Mouse (Mus musculus): ENCODE data around the gene Thap4. TPM values are rescaled to one million over a fixed set of nuclear protein-coding genes. Genes with fewer than 3 reads are reported as not detected.

Thap4 gene
- total RNA-seq, 2 experiments from 2014 or later = 6.1 to 15.0 TPM

DNA sequence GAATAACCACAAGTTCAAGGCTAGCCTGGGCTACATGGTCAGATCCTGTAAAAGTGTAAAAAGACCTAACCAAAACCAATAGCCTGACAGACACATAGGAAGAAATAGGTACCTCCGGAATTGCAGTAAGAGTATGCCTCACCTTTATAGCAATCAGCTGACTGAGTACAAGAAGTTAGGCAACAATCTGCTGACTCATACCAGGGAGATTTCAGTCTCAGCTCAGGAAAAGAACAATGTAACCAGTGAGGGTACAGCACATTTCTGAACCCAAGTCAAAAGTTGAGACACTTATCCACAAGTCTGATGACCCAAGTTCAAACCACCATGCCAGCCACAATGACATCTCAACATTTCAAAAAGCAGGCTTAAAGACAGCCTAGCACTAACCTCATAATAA, 6.1 kb downstream of the Thap4 start:
- ATAC-seq (replicated peaks; ENCODE audit: low FRiP score, poor library complexity, severe bottlenecking) = no peak

- no peak for ATAC-seq (replicated peaks; ENCODE audit: low FRiP score, poor library complexity, severe bottlenecking)
These were observed 8.5 kb downstream of the Thap4 start for GRCm38 (mm10) chr1:93746179-93746578.

DNA sequence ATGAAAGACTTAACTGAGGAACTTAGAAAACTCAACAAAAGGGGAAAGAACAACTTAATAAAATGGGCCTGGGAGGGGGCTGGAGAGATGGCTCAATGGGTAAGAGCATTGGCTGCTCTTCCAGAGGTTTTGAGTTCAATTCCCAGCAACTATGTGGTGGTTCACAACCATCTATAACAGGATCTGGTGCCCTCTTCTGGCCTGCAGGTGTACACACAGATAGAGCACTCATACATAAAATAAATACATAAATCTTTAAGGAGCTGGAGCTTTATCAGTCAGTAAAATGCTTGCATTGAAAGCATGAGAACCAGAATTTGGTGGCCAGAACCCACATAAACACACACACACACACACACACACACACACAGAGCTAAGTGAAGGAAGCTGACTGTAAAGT, 11.8 kb downstream of the Thap4 start:
- no peak for ATAC-seq (replicated peaks; ENCODE audit: low FRiP score, poor library complexity, severe bottlenecking)

- no peak for ATAC-seq (replicated peaks; ENCODE audit: low FRiP score, poor library complexity, severe bottlenecking)
These were observed 12.7 kb downstream of the Thap4 start for GRCm38 (mm10) chr1:93741987-93742386.

GRCm38 (mm10) chr1:93740671-93741070, 14.0 kb downstream of the Thap4 start:
- no peak for ATAC-seq (replicated peaks; ENCODE audit: low FRiP score, poor library complexity, severe bottlenecking)

DNA sequence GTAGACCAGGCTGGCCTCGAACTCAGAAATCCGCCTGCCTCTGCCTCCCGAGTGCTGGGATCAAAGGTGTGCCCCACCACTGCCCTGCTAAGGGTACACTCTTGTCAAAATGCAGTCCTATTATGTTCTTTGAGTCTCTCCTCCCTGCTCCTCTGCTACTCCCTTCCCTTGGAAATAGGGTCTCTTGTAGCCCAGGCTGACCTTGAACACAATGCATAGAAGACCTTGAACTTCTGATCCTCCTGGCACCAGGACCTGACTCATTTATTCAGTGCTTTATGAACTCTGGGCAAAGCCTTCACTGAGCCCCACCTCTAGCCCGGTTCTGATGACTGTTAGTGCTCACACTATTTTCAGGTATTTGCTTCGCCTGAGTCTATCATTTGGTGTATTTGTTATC, 17.0 kb downstream of the Thap4 start:
- no peak for ATAC-seq (replicated peaks; ENCODE audit: low FRiP score, poor library complexity, severe bottlenecking)

DNA sequence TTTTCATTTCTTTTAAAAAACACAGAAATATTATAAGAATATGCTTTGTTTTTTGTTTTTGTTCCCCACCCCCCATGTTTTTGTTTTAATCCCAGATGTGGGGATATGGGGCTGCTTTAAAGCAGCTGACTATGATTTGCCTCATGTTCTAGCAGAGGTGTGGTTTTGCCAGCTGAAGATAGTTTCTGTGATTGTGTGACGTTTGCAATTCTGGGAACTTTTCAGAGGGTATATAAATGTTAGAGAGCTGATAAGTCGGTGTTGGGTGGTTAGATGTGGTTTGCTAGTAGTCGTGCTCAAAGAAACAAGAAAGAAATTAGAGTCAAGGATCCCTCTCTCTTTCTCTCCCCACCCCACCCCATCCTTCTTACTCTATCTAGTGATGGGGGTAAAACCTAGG, 18.8 kb downstream of the Thap4 start:
- ATAC-seq (replicated peaks; ENCODE audit: low FRiP score, poor library complexity, severe bottlenecking) = no peak

DNA sequence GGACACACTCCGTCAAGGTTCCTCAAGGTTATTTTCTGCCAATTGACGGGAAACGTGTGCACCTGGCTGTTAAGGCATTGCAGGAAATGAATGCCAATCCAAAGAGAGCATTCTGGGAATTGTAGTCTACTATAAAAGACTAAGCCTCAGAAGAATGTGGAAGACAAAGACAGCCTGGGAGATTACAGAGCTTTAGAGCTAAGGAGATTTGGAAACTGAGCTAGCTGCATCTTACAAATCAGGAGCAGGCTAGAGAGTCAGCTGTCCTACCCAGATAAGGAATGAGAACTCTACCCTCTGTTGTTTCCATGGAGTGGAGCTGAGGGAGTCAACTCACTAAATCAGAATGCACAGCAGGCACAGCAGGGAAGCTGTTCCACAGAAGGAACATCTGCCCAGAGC, 22.8 kb downstream of the Thap4 start:
- no peak for ATAC-seq (replicated peaks; ENCODE audit: low FRiP score, poor library complexity, severe bottlenecking)

- ATAC-seq (replicated peaks; ENCODE audit: low FRiP score, poor library complexity, severe bottlenecking) = no peak
These were observed 23.6 kb downstream of the Thap4 start for GRCm38 (mm10) chr1:93731103-93731502.

DNA sequence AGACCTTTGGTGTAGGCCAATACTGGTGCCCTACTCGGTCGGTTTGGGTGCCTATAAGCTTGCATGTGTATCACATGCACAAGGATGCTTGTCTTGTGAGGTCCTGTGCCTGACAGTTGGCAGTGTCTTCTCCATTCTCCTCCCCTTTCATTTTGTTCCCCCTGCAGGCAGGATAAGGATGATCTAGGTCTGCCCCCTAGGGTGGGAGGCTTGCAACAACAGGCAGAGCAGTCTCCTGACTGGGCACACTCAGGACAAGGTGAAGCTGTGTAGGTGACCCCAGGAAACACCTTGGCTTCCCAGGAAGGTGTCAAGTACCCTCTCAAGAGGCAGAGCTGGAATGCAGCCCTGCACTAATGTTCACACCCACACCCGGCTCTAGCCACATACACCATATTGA, 27.7 kb downstream of the Thap4 start:
- peak; percentile 73 for ATAC-seq (replicated peaks; ENCODE audit: low FRiP score, poor library complexity, severe bottlenecking)

- no peak for ATAC-seq (replicated peaks; ENCODE audit: low FRiP score, poor library complexity, severe bottlenecking)
These were observed 28.5 kb downstream of the Thap4 start for GRCm38 (mm10) chr1:93726116-93726515.

GRCm38 (mm10) chr1:93725665-93726064, 29.0 kb downstream of the Thap4 start:
- ATAC-seq (replicated peaks; ENCODE audit: low FRiP score, poor library complexity, severe bottlenecking) = no peak

DNA sequence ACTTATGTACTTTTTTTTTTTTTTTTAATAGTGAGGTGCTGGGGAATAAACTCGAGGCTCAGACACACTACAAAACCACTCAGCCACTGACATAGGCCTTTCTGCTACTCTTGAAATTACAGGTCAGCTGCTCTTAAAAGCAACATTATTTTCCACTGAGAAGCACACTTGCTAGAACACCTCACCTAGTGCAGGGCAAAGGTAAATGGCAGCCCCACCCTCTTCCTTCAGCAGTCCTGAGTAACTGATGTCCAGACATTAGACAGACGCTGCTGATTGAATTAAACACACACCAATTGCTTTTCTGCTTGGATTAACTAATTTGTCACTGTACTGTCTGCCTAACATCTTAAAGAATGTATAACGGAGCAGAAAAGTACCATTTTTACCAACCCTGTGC, 30.0 kb downstream of the Thap4 start:
- no peak for ATAC-seq (replicated peaks; ENCODE audit: low FRiP score, poor library complexity, severe bottlenecking)

- ATAC-seq (replicated peaks; ENCODE audit: low FRiP score, poor library complexity, severe bottlenecking) = no peak
These were observed 33.1 kb downstream of the Thap4 start for GRCm38 (mm10) chr1:93721557-93721956.

GRCm38 (mm10) chr1:93716166-93716565, 38.5 kb downstream of the Thap4 start:
- no peak for ATAC-seq (replicated peaks; ENCODE audit: low FRiP score, poor library complexity, severe bottlenecking)

GRCm38 (mm10) chr1:93705389-93705788, 49.3 kb downstream of the Thap4 start:
- ATAC-seq (replicated peaks; ENCODE audit: low FRiP score, poor library complexity, severe bottlenecking) = no peak

DNA sequence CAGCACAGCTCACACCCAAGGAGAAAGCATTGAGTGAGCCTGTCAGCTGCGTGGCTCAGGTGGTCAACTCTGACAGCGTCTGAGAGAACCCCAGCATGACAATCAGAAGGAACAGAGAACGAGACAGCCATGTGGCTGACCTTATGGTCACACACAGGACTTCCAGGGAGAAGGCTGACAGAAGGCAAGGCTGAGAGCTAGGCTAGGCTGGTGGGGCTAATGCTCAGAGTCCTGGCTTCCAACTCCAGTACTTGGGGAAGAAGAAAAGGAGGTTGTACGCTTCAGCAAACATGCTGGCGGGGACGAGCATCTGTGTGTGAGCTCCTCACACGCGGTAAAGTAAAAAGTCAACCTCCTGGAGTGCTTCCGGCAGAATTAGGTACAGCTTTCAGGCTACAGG, 50.3 kb downstream of the Thap4 start:
- ATAC-seq (replicated peaks; ENCODE audit: low FRiP score, poor library complexity, severe bottlenecking) = no peak

- ATAC-seq (replicated peaks; ENCODE audit: low FRiP score, poor library complexity, severe bottlenecking) = no peak
These were observed 51.1 kb downstream of the Thap4 start for GRCm38 (mm10) chr1:93703472-93704048.

GRCm38 (mm10) chr1:93702106-93702505, 52.6 kb downstream of the Thap4 start:
- ATAC-seq (replicated peaks; ENCODE audit: low FRiP score, poor library complexity, severe bottlenecking) = no peak

GRCm38 (mm10) chr1:93699159-93699558, 55.5 kb downstream of the Thap4 start:
- no peak for ATAC-seq (replicated peaks; ENCODE audit: low FRiP score, poor library complexity, severe bottlenecking)

DNA sequence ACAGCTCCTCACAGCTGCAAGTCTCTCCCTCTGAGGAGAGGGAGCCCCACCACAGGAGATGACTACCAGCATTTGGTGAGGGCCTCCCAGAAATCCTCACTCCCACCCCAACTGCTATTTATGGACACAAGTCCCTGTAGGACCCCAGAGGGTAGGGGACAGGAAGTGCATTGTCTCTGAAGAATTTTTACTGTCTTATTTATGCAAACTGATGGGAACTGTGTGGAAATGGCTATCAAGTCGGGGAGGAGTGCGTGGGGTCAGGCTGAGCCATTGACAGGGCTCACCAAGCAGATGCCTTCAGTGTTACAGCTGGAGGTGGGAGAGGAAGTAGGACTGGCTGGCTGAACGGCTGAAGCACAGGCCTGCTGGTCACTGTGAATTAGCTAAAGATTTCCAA, 57.3 kb downstream of the Thap4 start:
- ATAC-seq (replicated peaks; ENCODE audit: low FRiP score, poor library complexity, severe bottlenecking) = no peak

- no peak for ATAC-seq (replicated peaks; ENCODE audit: low FRiP score, poor library complexity, severe bottlenecking)
These were observed 59.7 kb downstream of the Thap4 start for GRCm38 (mm10) chr1:93694966-93695365.

Data from erythroblast, adult 5-6 weeks (primary cell).